Mouse (Mus musculus) neural tube, embryonic 14.5 days (tissue): Measurements from ENCODE around the gene Nr1h3. TPM values are rescaled to one million over a fixed set of nuclear protein-coding genes. Genes with fewer than 3 reads are reported as not detected.

ENCODE experiments used
- ATAC-seq: fragments of 200-750 bp; cut with Nextera tagmentation; 2 replicates; pipeline ENCODE4 v1.8.0; 2017; ENCODE audit warnings: low read depth, mild to moderate bottlenecking, moderate TSS enrichment, moderate library complexity
- H3K27ac ChIP-seq: fragments of 300-500 bp; sonication (generic); 2 replicates; pipeline ENCODE4 v1.5.1; 2014; ENCODE audit warnings: low read depth, mild to moderate bottlenecking, control low read depth, low read length, moderate library complexity, mixed read lengths
- H3K27me3 ChIP-seq: fragments of 300-500 bp; sonication (generic); 2 replicates; pipeline ENCODE4 v1.6.1; 2014; ENCODE audit warnings: low read length; ENCODE audit not compliant: control insufficient read depth, insufficient read depth
- H3K36me3 ChIP-seq: fragments of 300-500 bp; sonication (generic); 2 replicates; pipeline ENCODE4 v1.6.1; 2014; ENCODE audit warnings: low read length, mixed read lengths; ENCODE audit not compliant: control insufficient read depth, insufficient read depth
- H3K4me1 ChIP-seq: fragments of 300-500 bp; sonication (generic); 2 replicates; pipeline ENCODE4 v1.6.1; 2014; ENCODE audit warnings: low read length; ENCODE audit not compliant: control insufficient read depth, insufficient read depth
- H3K4me2 ChIP-seq: fragments of 300-500 bp; sonication (generic); 2 replicates; pipeline ENCODE4 v1.6.1; 2014; ENCODE audit warnings: mild to moderate bottlenecking, low read depth, low read length, control low read depth
- H3K4me3 ChIP-seq: fragments of 300-500 bp; sonication (generic); 2 replicates; pipeline ENCODE4 v1.5.1; 2014; ENCODE audit warnings: low read depth, low read length, control low read depth, mixed read lengths
- H3K9ac ChIP-seq: fragments of 300-500 bp; sonication (generic); replicated peaks from 2 replicates; pipeline ENCODE4 v1.6.1; 2014; ENCODE audit warnings: low read depth, mild to moderate bottlenecking, control low read depth, low read length, mixed read lengths
- H3K9me3 ChIP-seq: fragments of 300-500 bp; sonication (generic); 2 replicates; pipeline ENCODE4 v1.6.1; 2016; ENCODE audit warnings: low read length; ENCODE audit not compliant: control insufficient read depth
- WGBS: fragments of 180-500 bp; shearing (Covaris S2); extraction: QIAGEN DNeasy Blood & Tissue Kit; methylation state at CpG from one replicate; pipeline ENCODE4 v1.1.7; 2014; 5-methylcytosine and 5-hydroxymethylcytosine counted together
- polyA plus RNA-seq: library from polyadenylated mRNA; unstranded; fragments of >200 nt; fragmentation: Nextera tagmentation; extraction: Ambion mirVana; gene quantifications from 2 replicates; pipeline ENCODE4 v1.2.1, GENCODE M21; 2014

Gene Nr1h3
- polyA plus RNA-seq, 1 experiment from 2014 or later: 1.7 TPM

DNA sequence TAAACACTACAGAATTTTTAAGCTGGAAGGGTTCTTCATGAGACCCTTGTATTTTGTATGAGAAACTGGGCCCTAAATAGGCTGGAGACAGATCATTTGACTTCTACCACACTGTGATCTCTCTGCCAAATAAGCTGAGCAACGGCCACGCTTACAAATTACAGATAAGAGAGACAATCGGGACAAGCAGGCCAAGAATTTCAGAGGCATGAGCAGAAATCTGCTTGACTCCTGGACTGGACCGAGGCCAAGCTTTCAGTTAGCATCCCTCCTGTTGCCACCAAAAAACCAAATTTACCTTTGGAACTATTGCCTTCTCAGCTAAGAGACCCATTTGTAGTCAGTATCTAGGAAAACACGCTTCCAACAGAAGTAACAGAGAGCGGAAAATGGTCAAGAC lies 42.0 kb downstream of the Nr1h3 start:
- Histone ChIP-seq H3K27ac (no peak overlapping the region), H3K27me3 (no peaks in the 10 kb centered on the region), H3K9ac (no peak overlapping the region), H3K9me3 (no peaks in the 10 kb centered on the region), H3K36me3 (peaks cover 81% of the 10 kb centered on the region), H3K4me2 (no peak overlapping the region), H3K4me3 (no peak overlapping the region), H3K4me1 (no peaks in the 10 kb centered on the region)
- ATAC-seq: no peak
- 94% methylated on average over 6 of the region's 6 CpGs for WGBS

- ATAC-seq: no peak
- no peak overlapping the region for H3K27ac ChIP-seq
- H3K4me1 ChIP-seq: no peaks in the 10 kb centered on the region
- no peak overlapping the region for H3K9ac ChIP-seq
- H3K4me2 ChIP-seq: no peak overlapping the region
- no peaks in the 10 kb centered on the region for H3K27me3 ChIP-seq
- WGBS: 17% methylated on average over 6 of the region's 6 CpGs
- peaks cover 83% of the 10 kb centered on the region for H3K36me3 ChIP-seq
- no peaks in the 10 kb centered on the region for H3K9me3 ChIP-seq
- H3K4me3 ChIP-seq: no peak overlapping the region
Measured at GRCm38 (mm10) chr2:91157002-91157752, 45.5 kb downstream of the Nr1h3 start.

DNA sequence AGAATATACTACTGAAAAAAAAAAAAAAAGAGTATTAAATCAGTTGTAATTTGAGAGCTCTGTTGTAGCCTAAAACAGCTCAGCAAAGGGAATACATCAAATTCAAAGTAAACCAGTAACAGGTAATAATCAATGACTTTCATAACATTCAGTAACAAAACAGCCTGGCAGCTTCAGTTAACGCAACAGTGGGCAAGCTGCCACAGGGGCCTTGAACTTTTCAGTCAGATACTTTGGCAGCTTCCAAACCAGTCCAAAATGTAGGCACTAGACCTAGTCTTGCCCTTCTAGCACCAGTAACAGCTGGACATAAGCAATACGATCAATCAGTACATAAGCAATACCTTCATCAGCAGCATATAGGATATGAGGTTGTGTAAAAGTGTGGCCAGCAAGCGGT lies 48.5 kb downstream of the Nr1h3 start:
- Histone ChIP-seq H3K27me3 (no peaks in the 10 kb centered on the region), H3K9me3 (no peaks in the 10 kb centered on the region), H3K4me3 (no peak overlapping the region), H3K4me1 (no peaks in the 10 kb centered on the region), H3K4me2 (no peak overlapping the region), H3K36me3 (peaks cover 71% of the 10 kb centered on the region), H3K27ac (no peak overlapping the region), H3K9ac (no peak overlapping the region)
- no peak for ATAC-seq
- 96% methylated on average over 3 of the region's 3 CpGs for WGBS

GRCm38 (mm10) chr2:91152885-91153377 lies 49.7 kb downstream of the Nr1h3 start:
- H3K27ac ChIP-seq: no peak overlapping the region
- no peaks in the 10 kb centered on the region for H3K4me1 ChIP-seq
- no peak overlapping the region for H3K4me3 ChIP-seq

GRCm38 (mm10) chr2:91151331-91151730 lies 51.3 kb downstream of the Nr1h3 start:
- Histone ChIP-seq H3K27me3 (no peaks in the 10 kb centered on the region), H3K4me2 (no peak overlapping the region), H3K4me1 (no peaks in the 10 kb centered on the region), H3K27ac (no peak overlapping the region), H3K36me3 (peaks cover 58% of the 10 kb centered on the region), H3K9ac (no peak overlapping the region), H3K9me3 (no peaks in the 10 kb centered on the region), H3K4me3 (no peak overlapping the region)
- no peak for ATAC-seq
- 93% methylated on average over 1 of the region's 1 CpGs for WGBS

More at GRCm38 (mm10) chr2:91152885-91153377, 49.7 kb downstream of the Nr1h3 start:
- Histone ChIP-seq H3K36me3 (peaks cover 63% of the 10 kb centered on the region), H3K9ac (no peak overlapping the region), H3K9me3 (no peaks in the 10 kb centered on the region), H3K4me2 (no peak overlapping the region), H3K27me3 (no peaks in the 10 kb centered on the region)
- 93% methylated on average over 3 of the region's 3 CpGs for WGBS
- ATAC-seq: no peak

DNA sequence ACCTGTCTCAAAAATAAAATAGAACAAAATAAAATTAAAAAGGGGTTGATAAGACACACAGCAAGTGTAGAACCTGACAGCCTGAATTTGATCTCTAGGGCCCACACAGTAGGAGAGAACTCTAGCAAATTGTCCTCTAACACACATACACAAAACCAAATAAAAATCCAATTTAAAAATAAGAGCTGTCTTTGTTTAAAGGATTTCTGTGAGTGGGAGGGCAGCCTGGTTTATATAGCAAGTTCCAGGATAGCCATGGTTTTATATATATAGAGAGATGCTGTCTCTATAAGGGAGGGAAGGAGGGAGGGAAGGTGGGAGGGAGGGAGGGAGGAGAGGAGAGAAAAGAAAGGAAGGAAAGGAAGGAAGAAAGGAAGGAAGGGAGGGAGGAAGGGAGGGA lies 54.5 kb downstream of the Nr1h3 start:
- H3K27ac ChIP-seq: no peak overlapping the region
- no peaks in the 10 kb centered on the region for H3K9me3 ChIP-seq
- no peak for ATAC-seq
- no peaks in the 10 kb centered on the region for H3K4me1 ChIP-seq
- no peak overlapping the region for H3K9ac ChIP-seq
- no peaks in the 10 kb centered on the region for H3K27me3 ChIP-seq
- H3K36me3 ChIP-seq: peaks cover 55% of the 10 kb centered on the region
- H3K4me2 ChIP-seq: no peak overlapping the region
- H3K4me3 ChIP-seq: no peak overlapping the region

GRCm38 (mm10) chr2:91143401-91143800 lies 59.2 kb downstream of the Nr1h3 start:
- Histone ChIP-seq H3K9ac (no peak overlapping the region), H3K27me3 (no peaks in the 10 kb centered on the region), H3K4me2 (no peak overlapping the region), H3K4me1 (no peaks in the 10 kb centered on the region), H3K4me3 (no peak overlapping the region), H3K27ac (no peak overlapping the region), H3K9me3 (no peaks in the 10 kb centered on the region), H3K36me3 (peaks cover 67% of the 10 kb centered on the region)
- ATAC-seq: no peak
- 98% methylated on average over 11 of the region's 11 CpGs for WGBS

GRCm38 (mm10) chr2:91142920-91143319 lies 59.7 kb downstream of the Nr1h3 start:
- Histone ChIP-seq H3K4me3 (no peak overlapping the region), H3K27me3 (no peaks in the 10 kb centered on the region), H3K36me3 (peaks cover 71% of the 10 kb centered on the region), H3K27ac (no peak overlapping the region), H3K4me1 (no peaks in the 10 kb centered on the region), H3K9ac (no peak overlapping the region), H3K9me3 (no peaks in the 10 kb centered on the region), H3K4me2 (no peak overlapping the region)
- 91% methylated on average over 6 of the region's 6 CpGs for WGBS
- no peak for ATAC-seq

DNA sequence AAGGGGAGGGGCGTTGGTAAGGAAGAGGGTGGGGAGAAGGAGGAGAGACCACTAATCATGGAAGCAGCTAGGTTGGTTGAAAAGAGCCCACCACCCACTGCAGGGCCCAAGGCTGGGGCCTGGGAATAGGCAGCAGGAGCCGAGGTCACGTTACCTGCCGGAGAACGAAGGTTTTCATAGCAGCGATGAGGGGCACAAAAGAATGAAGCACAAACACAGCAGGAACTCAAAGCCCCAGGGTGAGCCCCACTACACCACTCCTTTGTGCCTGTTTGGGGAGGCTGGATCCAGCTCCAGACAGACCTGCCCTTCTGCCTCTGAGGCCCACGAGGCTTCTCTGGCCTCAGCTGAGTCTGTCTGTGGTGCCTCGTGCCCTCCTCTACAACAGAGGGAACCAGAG lies 62.9 kb downstream of the Nr1h3 start:
- no peak overlapping the region for H3K4me3 ChIP-seq
- H3K27me3 ChIP-seq: no peaks in the 10 kb centered on the region
- H3K4me2 ChIP-seq: no peak overlapping the region
- H3K9ac ChIP-seq: no peak overlapping the region
- no peaks in the 10 kb centered on the region for H3K9me3 ChIP-seq
- peaks cover 52% of the 10 kb centered on the region for H3K36me3 ChIP-seq
- no peak for ATAC-seq
- H3K4me1 ChIP-seq: no peaks in the 10 kb centered on the region
- WGBS: 80% methylated on average over 8 of the region's 8 CpGs
- H3K27ac ChIP-seq: no peak overlapping the region
